Mouse (Mus musculus): ENCODE results near the gene Tes.

GRCm38 (mm10) chr6:17027572-17027971 lies 37.4 kb upstream of the Tes start:
- TF ChIP-seq CTCF (IDR thresholded peaks at IDR 0.05; ENCODE audit: low read depth) (peak; percentile 87), EP300 (optimal IDR thresholded peaks at IDR 0.05) (no peak)

Data from stomach, postnatal 0 days (tissue).